Mouse (Mus musculus) forebrain, embryonic 10.5 days (tissue): ENCODE data around the gene Rnf128. TPM values are rescaled to one million over a fixed set of nuclear protein-coding genes. Genes with fewer than 3 reads are reported as not detected.
A peak's percentile ranks its signal among the peaks of the same experiment; 100 is the strongest.

ENCODE experiments used
- DNase-seq: peaks from one replicate; pipeline ENCODE4 v3.0.0-alpha.2; 2017; ENCODE audit warnings: low spot score; ENCODE audit errors: extremely low spot score
- H3K27ac ChIP-seq: fragments of 300-500 bp; sonication (generic); 2 replicates; pipeline ENCODE4 v1.5.1; 2016; ENCODE audit warnings: mild to moderate bottlenecking
- H3K27me3 ChIP-seq: fragments of 300-500 bp; sonication (generic); 2 replicates; pipeline ENCODE4 v1.6.1; 2016; ENCODE audit warnings: mild to moderate bottlenecking; ENCODE audit not compliant: poor library complexity, severe bottlenecking
- H3K36me3 ChIP-seq: fragments of 300-500 bp; sonication (generic); replicated peaks from 2 replicates; pipeline ENCODE4 v1.6.1; 2016; ENCODE audit warnings: mild to moderate bottlenecking, moderate library complexity
- H3K4me1 ChIP-seq: fragments of 300-500 bp; sonication (generic); 2 replicates; pipeline ENCODE4 v1.6.1; 2016
- H3K4me3 ChIP-seq: fragments of 300-500 bp; sonication (generic); 2 replicates; pipeline ENCODE4 v1.5.1; 2016; ENCODE audit warnings: mild to moderate bottlenecking, moderate library complexity
- H3K9me3 ChIP-seq: fragments of 300-500 bp; sonication (generic); 2 replicates; pipeline ENCODE4 v1.6.1; 2016; ENCODE audit warnings: mild to moderate bottlenecking, moderate library complexity
- WGBS: fragments of 180-500 bp; shearing (Covaris S2); methylation state at CpG from one replicate; pipeline ENCODE4 v1.1.7; 2016; 5-methylcytosine and 5-hydroxymethylcytosine counted together
- polyA plus RNA-seq: library from polyadenylated mRNA; unstranded; fragments of >200 nt; fragmentation: Nextera tagmentation; extraction: Ambion mirVana; gene quantifications from 2 replicates; pipeline ENCODE4 v1.2.1, GENCODE M21; 2016

The Rnf128 gene
- polyA plus RNA-seq, 1 experiment from 2014 or later, result 1.4 TPM

DNA sequence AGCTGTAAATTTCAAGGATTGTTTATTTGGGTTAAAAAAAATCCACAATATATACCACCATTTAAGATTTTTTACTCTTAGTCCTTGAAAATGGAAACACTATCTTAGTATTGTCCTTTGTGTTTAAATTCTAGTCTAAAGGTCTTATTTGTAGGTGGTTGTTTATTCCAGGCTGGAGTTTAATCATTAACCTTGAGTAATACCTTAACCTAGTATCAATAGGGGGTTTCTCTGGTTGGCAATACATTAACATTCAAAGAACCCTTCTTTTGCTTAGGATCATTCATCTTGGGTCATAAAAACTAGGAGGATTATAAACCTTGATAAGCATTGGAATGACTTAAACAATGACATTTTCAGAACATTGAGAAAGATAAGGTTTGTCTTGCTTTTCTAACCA is 77.3 kb downstream of the Rnf128 start:
- Histone ChIP-seq H3K27me3 (peaks cover 47% of the 10 kb centered on the region), H3K9me3 (no peaks in the 10 kb centered on the region), H3K27ac (no peak overlapping the region), H3K4me3 (no peak overlapping the region), H3K4me1 (no peaks in the 10 kb centered on the region), H3K36me3 (no peaks in the 10 kb centered on the region)
- no peak for DNase-seq

DNA sequence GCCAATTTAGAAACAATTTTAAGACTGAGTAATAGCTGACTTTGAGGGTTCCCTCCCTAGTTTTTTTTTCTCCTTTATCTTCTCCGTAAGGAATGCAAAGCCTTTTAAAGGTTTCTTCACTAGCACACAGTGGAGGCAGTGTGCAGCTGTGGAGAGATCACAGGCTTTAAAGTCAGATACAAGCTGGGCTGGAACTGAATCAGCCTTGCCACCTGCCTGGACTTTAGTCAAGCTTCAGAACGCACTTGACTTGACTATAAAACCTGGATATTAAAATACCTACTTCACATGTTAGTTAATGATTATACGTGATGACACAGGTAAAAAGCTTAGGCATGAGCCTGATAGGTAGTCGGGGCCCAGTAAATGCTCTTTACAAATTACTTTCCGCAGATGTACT is 89.1 kb downstream of the Rnf128 start:
- Histone ChIP-seq H3K27me3 (peaks cover 62% of the 10 kb centered on the region), H3K4me3 (no peak overlapping the region), H3K9me3 (no peaks in the 10 kb centered on the region), H3K27ac (no peak overlapping the region), H3K4me1 (no peaks in the 10 kb centered on the region), H3K36me3 (no peaks in the 10 kb centered on the region)
- no peak for DNase-seq
- 76% methylated on average over 5 of the region's 5 CpGs for WGBS

DNA sequence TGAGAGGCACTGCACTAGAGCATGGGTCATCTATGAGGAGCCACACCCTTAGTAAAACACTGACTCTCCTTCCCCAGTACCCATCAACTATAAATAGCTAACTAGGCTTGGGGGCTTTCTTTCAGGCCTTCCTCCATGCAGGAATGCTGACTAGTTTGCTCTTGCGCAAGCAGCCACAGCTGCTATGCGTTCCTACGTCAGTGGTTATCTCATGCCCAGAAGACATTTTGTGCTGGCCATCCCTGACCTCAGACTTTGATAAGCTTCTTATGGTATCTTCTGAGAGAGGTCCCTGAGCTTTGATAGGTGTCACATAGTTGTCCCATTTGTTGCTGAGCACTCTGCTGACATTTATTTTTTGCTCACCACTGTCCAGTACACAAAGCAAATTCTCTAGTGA is 90.2 kb downstream of the Rnf128 start:
- WGBS, result 87% methylated on average over 3 of the region's 3 CpGs
- H3K4me3 ChIP-seq, result no peak overlapping the region
- no peak for DNase-seq
- H3K9me3 ChIP-seq, result no peaks in the 10 kb centered on the region
- peaks cover 55% of the 10 kb centered on the region for H3K27me3 ChIP-seq
- no peaks in the 10 kb centered on the region for H3K36me3 ChIP-seq
- H3K27ac ChIP-seq, result no peak overlapping the region
- no peaks in the 10 kb centered on the region for H3K4me1 ChIP-seq

DNA sequence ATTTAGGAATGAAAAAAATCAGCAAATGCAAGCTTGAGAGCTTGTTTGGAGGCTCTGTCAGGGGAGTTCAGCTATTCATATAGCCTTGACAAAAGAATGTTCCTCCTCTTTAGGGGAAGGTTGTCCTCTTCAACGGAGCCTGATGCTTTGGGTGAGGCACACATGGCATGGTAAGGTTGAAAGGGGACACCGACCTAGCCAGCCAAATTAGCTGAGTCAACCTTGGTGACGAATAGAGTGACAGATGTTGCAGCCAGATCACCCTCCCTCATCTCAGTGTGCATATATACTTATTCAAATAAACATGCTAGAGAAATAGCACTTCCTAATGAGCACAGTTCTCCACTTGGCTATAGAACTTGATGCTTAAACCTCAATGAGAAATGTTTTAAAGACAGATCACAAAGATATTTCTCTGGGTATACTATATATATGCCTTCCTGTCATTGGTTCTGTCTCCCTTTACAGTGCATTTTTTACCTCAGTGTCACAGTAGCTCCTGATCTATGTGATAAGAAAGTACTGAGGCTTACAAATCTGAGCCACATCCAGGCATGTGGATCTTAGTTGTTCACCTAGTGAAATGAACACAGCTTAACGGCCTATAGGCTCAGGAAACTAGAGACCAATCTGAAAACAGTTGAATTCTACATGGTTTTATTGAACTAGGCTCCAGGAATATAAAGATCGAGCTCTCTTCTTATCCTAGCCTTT is 91.4 kb downstream of the Rnf128 start:
- no peaks in the 10 kb centered on the region for H3K9me3 ChIP-seq
- WGBS, result 88% methylated on average over 5 of the region's 5 CpGs
- peaks cover 61% of the 10 kb centered on the region for H3K27me3 ChIP-seq
- no peak for DNase-seq
- H3K27ac ChIP-seq, result no peak overlapping the region
- no peaks in the 10 kb centered on the region for H3K36me3 ChIP-seq
- no peak overlapping the region for H3K4me3 ChIP-seq
- no peaks in the 10 kb centered on the region for H3K4me1 ChIP-seq

DNA sequence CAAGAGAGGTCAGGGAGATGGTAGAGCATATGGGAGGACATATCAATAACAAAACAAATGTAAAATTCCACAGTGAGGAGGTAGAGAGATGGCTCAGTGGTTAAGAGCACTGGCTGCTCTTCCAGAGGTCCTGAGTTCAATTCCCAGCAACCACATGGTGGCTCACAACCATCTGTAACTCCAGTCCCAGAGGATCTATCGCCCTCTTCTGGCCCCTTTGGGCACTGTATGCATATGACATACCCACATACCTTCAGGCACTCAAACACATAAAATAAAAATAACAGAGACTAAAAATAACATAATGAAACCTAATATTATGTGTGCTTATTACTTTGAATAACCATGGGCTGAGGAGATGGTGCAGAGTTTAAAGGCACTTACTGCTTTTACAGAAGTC is 99.0 kb downstream of the Rnf128 start:
- H3K27ac ChIP-seq, result no peak overlapping the region
- 48% methylated on average over 1 of the region's 1 CpGs for WGBS
- H3K9me3 ChIP-seq, result no peaks in the 10 kb centered on the region
- H3K4me3 ChIP-seq, result no peak overlapping the region
- DNase-seq, result no peak
- peaks cover 20% of the 10 kb centered on the region for H3K27me3 ChIP-seq
- no peaks in the 10 kb centered on the region for H3K4me1 ChIP-seq
- no peaks in the 10 kb centered on the region for H3K36me3 ChIP-seq

DNA sequence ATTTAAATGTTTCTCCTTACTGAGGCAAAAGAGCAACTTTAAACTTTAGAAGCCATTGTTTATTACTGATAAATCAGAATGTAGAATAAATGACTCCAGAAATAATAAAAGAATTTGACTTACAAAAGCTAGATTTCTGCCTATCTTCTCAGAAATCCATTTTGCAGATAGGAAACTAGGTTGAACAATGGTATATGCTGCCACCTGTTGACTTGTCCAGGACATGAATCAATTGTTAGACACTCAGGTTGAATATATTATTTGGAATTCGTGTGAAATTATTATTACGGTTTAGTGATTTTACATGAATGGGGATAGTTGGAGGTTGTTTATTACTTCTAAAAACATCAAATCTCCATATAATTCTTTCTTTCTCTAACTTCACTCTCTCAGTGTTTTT is 102.7 kb downstream of the Rnf128 start:
- Histone ChIP-seq H3K36me3 (no peaks in the 10 kb centered on the region), H3K4me3 (no peak overlapping the region), H3K27ac (no peak overlapping the region), H3K9me3 (no peaks in the 10 kb centered on the region), H3K27me3 (peaks cover 41% of the 10 kb centered on the region), H3K4me1 (no peaks in the 10 kb centered on the region)
- DNase-seq, result no peak
- WGBS, result 83% methylated on average over 2 of the region's 2 CpGs

DNA sequence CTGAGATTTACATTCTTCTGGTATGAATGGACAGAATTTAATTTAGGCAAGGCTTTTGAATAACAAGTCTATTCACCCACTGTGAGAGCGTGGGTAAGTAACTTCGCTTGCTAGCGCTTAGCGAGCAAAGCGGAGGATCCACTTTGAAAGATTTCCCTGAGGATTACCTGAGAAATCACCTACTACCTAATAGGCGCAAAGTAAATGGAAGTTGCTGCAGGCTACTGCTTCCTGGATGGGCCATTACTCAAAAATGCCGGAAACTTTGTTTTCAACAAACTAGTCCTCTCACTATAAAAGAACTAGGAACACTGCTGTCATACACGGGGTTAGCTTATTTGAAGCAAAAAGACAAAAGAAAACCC is 121.3 kb downstream of the Rnf128 start:
- H3K4me3 ChIP-seq, result peak overlapping the region; percentile 60
- no peaks in the 10 kb centered on the region for H3K36me3 ChIP-seq
- no peaks in the 10 kb centered on the region for H3K4me1 ChIP-seq
- 20% methylated on average over 8 of the region's 8 CpGs for WGBS
- no peak for DNase-seq
- H3K27ac ChIP-seq, result peak overlapping the region; percentile 82
- H3K27me3 ChIP-seq, result peaks cover 42% of the 10 kb centered on the region
- no peaks in the 10 kb centered on the region for H3K9me3 ChIP-seq

DNA sequence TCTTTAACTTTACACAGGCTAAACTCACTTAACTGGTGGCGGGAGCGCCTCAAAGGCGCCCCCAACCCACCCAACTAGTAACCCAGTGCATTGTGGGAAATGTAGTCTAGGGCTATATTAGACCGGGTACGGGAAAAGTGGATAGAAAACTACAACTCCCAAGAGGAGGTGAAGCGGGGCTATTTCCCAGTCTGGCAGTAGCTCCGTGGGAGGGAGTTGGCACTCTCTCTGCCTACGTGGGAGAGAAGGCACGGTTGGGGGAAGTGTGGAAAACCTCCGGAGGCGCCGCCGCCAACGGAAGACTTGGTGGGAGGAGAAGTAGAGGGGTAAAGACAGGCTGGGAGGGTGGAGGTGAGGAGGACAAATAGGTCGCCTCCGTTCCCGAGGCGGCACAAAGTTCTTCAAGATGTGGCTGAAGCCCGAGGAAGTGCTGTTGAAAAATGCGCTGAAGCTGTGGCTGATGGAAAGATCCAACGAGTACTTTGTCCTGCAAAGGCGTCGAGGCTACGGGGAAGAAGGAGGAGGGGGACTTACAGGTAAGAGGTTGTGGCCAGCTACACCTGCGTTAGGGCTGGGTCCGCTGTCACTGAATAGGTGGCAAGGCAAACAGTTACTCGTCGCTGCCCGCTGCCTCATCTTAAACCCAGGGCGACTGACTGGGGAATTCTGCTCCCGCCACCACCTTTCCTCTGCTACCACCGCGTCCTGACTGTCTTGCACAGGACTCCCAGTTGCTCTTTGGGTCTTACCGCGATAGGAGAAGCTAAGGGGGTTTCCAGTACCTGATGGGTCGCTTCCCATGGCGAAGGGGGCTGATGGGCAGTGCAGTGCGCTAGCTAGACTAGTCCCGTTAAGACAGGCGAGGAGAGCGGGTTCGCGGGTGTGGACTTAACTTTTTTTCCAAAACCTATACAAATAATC is 121.9 kb downstream of the Rnf128 start, which contains the start of gene Tbc1d8b:
TSS of gene Tbc1d8b (plus strand) at position 222 of the 921 bp plus-strand sequence.
- no peaks in the 10 kb centered on the region for H3K9me3 ChIP-seq
- peak within 1 kb of the TSS; percentile 82 for H3K27ac ChIP-seq
- 13% methylated on average over 43 of the region's 43 CpGs for WGBS
- peak; percentile 51 for DNase-seq
- no peaks in the 10 kb centered on the region for H3K4me1 ChIP-seq
- H3K27me3 ChIP-seq, result peaks cover 40% of the 10 kb centered on the region
- H3K36me3 ChIP-seq, result no peaks in the 10 kb centered on the region
- H3K4me3 ChIP-seq, result peak within 1 kb of the TSS; percentile 60

DNA sequence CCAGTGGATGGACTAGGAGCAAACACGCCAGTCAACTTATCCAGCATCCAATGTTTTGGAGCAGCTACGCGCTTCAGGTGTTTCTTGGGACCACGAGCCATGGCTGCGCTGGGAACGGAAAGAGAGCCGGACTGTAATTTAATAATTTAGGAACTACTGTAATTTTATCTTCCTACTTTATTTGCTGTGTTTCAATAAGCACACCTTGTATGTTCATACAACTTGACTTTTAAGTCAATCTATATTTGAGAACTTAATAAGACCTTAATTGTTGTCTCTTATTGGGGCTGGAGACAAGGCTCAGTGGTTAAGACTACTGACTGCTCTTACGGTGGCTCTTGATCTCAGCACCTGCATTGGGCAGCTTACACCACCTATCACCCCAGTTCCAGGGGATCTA is 151.3 kb downstream of the Rnf128 start, which contains the start of gene Gm15013:
TSS of gene Gm15013 (minus strand) at position 101 of the 400 bp plus-strand sequence.
- no peak within 1 kb of the TSS for H3K27ac ChIP-seq
- no peaks in the 10 kb centered on the region for H3K4me1 ChIP-seq
- H3K36me3 ChIP-seq, result no peaks in the 10 kb centered on the region
- WGBS, result 95% methylated on average over 8 of the region's 8 CpGs
- H3K4me3 ChIP-seq, result no peak within 1 kb of the TSS
- peaks cover 19% of the 10 kb centered on the region for H3K27me3 ChIP-seq
- no peaks in the 10 kb centered on the region for H3K9me3 ChIP-seq
- DNase-seq, result no peak

DNA sequence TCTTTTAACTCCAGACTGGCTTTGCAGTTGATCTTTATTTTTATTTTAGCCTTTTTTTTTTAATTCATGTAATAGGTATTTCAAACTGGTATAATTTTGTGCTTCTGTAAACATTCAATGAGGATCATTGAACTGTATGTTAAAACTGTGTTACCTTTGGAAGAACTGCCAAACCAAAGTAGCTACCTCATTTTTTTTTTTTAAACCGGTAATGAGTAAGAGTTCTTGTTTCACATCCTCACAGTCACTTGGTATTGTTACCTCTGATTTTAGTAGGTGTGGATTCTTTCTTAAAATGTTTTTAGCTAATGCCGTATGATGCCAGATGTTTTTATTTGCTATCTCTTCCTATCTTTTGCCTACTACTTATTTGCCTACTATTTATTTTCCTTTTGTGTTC is 159.2 kb downstream of the Rnf128 start:
- WGBS, result 92% methylated on average over 2 of the region's 2 CpGs
- H3K27me3 ChIP-seq, result peaks cover 50% of the 10 kb centered on the region
- no peak overlapping the region for H3K27ac ChIP-seq
- no peaks in the 10 kb centered on the region for H3K4me1 ChIP-seq
- no peaks in the 10 kb centered on the region for H3K9me3 ChIP-seq
- no peaks in the 10 kb centered on the region for H3K36me3 ChIP-seq
- no peak for DNase-seq
- H3K4me3 ChIP-seq, result no peak overlapping the region

Other genes starting within 250 kb of the Rnf128 start
- gene Trap1a, start 229.6 kb upstream of the Rnf128 start, polyA plus RNA-seq, result not detected in 2 replicates
- gene D330045A20Rik, start 82.9 kb upstream of the Rnf128 start, polyA plus RNA-seq, result 2.7 and 3.6 TPM in 2 replicates
- gene Tbc1d8b, start 121.7 kb downstream of the Rnf128 start, polyA plus RNA-seq, result 0.97 and 1.1 TPM in 2 replicates
- 0.25 and 0.32 TPM in 2 replicates for gene Gm15013, start 151.2 kb downstream of the Rnf128 start, polyA plus RNA-seq
- gene Ripply1, start 219.0 kb downstream of the Rnf128 start, polyA plus RNA-seq, result 0.24 TPM in 1 of 2 replicates, not detected in the other
- gene Cldn2, start 237.5 kb downstream of the Rnf128 start, polyA plus RNA-seq, result 0.25 TPM in 1 of 2 replicates, not detected in the other